Mouse (Mus musculus) hematopoietic stem cell, adult 5-6 weeks (primary cell): ENCODE results near the gene Suco. TPM values are rescaled to one million over a fixed set of nuclear protein-coding genes. Genes with fewer than 3 reads are reported as not detected.

Experiments used
- ATAC-seq, 2 experiments: fragments of 125-278 bp in 1 of 2; replicated peaks in 1 of 2; 2 replicates each; pipeline ENCODE4 v1.8.0; 2016 to 2017; ENCODE audit warnings: inconsistent platforms in 2 of 2, mild to moderate bottlenecking in 2 of 2, moderate number of reproducible peaks in 2 of 2, low read depth in 1 of 2, moderate TSS enrichment in 1 of 2; ENCODE audit not compliant: low FRiP score in 2 of 2, poor library complexity in 2 of 2, severe bottlenecking in 2 of 2, insufficient read depth in 1 of 2, low TSS enrichment in 1 of 2
- total RNA-seq: library from RNA; stranded (forward); fragments of 172-1452, 232-1000 nt; gene quantifications from 2 replicates; pipeline ENCODE4 v1.2.3, GENCODE M21; 2017

The Suco gene
- 141 TPM in 2 replicates for total RNA-seq

GRCm38 (mm10) chr1:161876553-161877447 lies at the start of gene Suco:
TSS of gene Suco (minus strand) at chr1:161876682.
- peak; percentile 93 to 95 for ATAC-seq

- ATAC-seq, result no peak
Measured at GRCm38 (mm10) chr1:161925281-161925805, 48.9 kb upstream of the Suco start.

- no peak for ATAC-seq
Measured at GRCm38 (mm10) chr1:161924321-161924720, 47.8 kb upstream of the Suco start.

- peak in 1 of 2 experiments; percentile 51; a peak in 2 of 4 replicates for ATAC-seq
Measured at GRCm38 (mm10) chr1:161921928-161922327, 45.4 kb upstream of the Suco start.

GRCm38 (mm10) chr1:161920475-161921454 lies 44.3 kb upstream of the Suco start:
- ATAC-seq, result no peak

GRCm38 (mm10) chr1:161919594-161919993 lies 43.1 kb upstream of the Suco start:
- ATAC-seq, result no peak

- ATAC-seq, result 0 out of 4 replicates have a peak, but pooled peaks of 1 of the 2 experiments have one; percentile 13
Measured at GRCm38 (mm10) chr1:161918682-161919372, 42.3 kb upstream of the Suco start.

- ATAC-seq, result no peak
Measured at GRCm38 (mm10) chr1:161917940-161918484, 41.5 kb upstream of the Suco start.

- no peak for ATAC-seq
Measured at GRCm38 (mm10) chr1:161916036-161916435, 39.6 kb upstream of the Suco start.

- ATAC-seq, result no peak
Measured at GRCm38 (mm10) chr1:161913648-161913984, 37.1 kb upstream of the Suco start.

- ATAC-seq, result no peak
Measured at GRCm38 (mm10) chr1:161912940-161913647, 36.6 kb upstream of the Suco start.

- no peak for ATAC-seq
Measured at GRCm38 (mm10) chr1:161909074-161909473, 32.6 kb upstream of the Suco start.

GRCm38 (mm10) chr1:161907795-161908457 lies 31.4 kb upstream of the Suco start:
- ATAC-seq, result no peak

GRCm38 (mm10) chr1:161907111-161907510 lies 30.6 kb upstream of the Suco start:
- no peak for ATAC-seq

GRCm38 (mm10) chr1:161902692-161903452 lies 26.4 kb upstream of the Suco start:
- no peak for ATAC-seq
